Mouse (Mus musculus): ENCODE data around the gene Actn4. TPM values are rescaled to one million over a fixed set of nuclear protein-coding genes. Genes with fewer than 3 reads are reported as not detected.
"Not testable (repeated sequence)": the region's sequence is repeated elsewhere in the genome, so short reads cannot be mapped to it uniquely, and the experiment has no call there.

Gene Actn4
- total RNA-seq, 1 experiment, result 566 TPM

GRCm38 (mm10) chr7:28969271-28969670, 7.1 kb upstream of the Actn4 start:
- in situ Hi-C loops (cut with MboI; ENCODE audit: low sequenced_read_pairs in 2 of 2, unreplicated experiment in 2 of 2), result no loop called here
- Histone ChIP-seq H3K4me1 (ENCODE audit: control insufficient read depth in 2 of 2, insufficient read depth in 2 of 2, low read length in 2 of 2, poor library complexity in 1 of 2) (peaks cover 21 to 37% of the 10 kb centered on the region in 2 experiments), H3K9ac (ENCODE audit: insufficient read depth, low read depth, low read length, poor library complexity, severe bottlenecking) (peak overlapping the region; percentile 28; the same call in 1 of the 2 replicates), H3K27ac (ENCODE audit: insufficient read depth, low read depth, low read length, poor library complexity, severe bottlenecking) (peak overlapping the region; percentile 87), H3K4me3 (ENCODE audit: insufficient read depth in 1 of 2, low read depth in 1 of 2, low read length in 2 of 2, poor library complexity in 1 of 2, severe bottlenecking in 1 of 2) (no peak overlapping the region), H3K9me3 (ENCODE audit: control insufficient read depth, insufficient read depth, low read depth, low read length) (no peaks in the 10 kb centered on the region), H3K36me3 (ENCODE audit: control insufficient read depth, insufficient read depth, low read length, poor library complexity, severe bottlenecking) (peaks cover 36% of the 10 kb centered on the region)
- no peak for DNase-seq (ENCODE audit: low read depth, low spot score)
- TF ChIP-seq CHD2 (IDR thresholded peaks at IDR 0.05; ENCODE audit: low read depth, low read length) (no peak), HCFC1 (IDR thresholded peaks at IDR 0.05; ENCODE audit: borderline replicate concordance, insufficient read depth, low read length) (no peak), ZC3H11A (IDR thresholded peaks at IDR 0.05; ENCODE audit: borderline replicate concordance, low read depth, low read length) (no peak), MAFK (IDR thresholded peaks at IDR 0.05; ENCODE audit: insufficient read depth, low read depth, low read length) (no peak)

GRCm38 (mm10) chr7:28968120-28968519, 6.0 kb upstream of the Actn4 start:
- H3K27ac ChIP-seq (ENCODE audit: insufficient read depth, low read depth, low read length, poor library complexity, severe bottlenecking), result peak overlapping the region; percentile 87; the same call in 1 of the 2 replicates
- H3K4me1 ChIP-seq (ENCODE audit: control insufficient read depth in 2 of 2, insufficient read depth in 2 of 2, low read length in 2 of 2, poor library complexity in 1 of 2), result peaks cover 22 to 39% of the 10 kb centered on the region in 2 experiments
- DNase-seq (ENCODE audit: low read depth, low spot score); in situ Hi-C loops (cut with MboI; ENCODE audit: low sequenced_read_pairs in 2 of 2, unreplicated experiment in 2 of 2); H3K9me3 ChIP-seq (ENCODE audit: control insufficient read depth, insufficient read depth, low read depth, low read length); H3K4me3 ChIP-seq (ENCODE audit: insufficient read depth in 1 of 2, low read depth in 1 of 2, low read length in 2 of 2, poor library complexity in 1 of 2, severe bottlenecking in 1 of 2); H3K9ac ChIP-seq (ENCODE audit: insufficient read depth, low read depth, low read length, poor library complexity, severe bottlenecking): not testable (repeated sequence)
- H3K36me3 ChIP-seq (ENCODE audit: control insufficient read depth, insufficient read depth, low read length, poor library complexity, severe bottlenecking), result peaks cover 24% of the 10 kb centered on the region

GRCm38 (mm10) chr7:28966751-28967505, 4.8 kb upstream of the Actn4 start:
- Histone ChIP-seq H3K4me3 (ENCODE audit: insufficient read depth in 1 of 2, low read depth in 1 of 2, low read length in 2 of 2, poor library complexity in 1 of 2, severe bottlenecking in 1 of 2) (peak overlapping the region in 1 of 2 experiments; percentile 37; a peak in 2 of 4 replicates), H3K9me3 (ENCODE audit: control insufficient read depth, insufficient read depth, low read depth, low read length) (no peaks in the 10 kb centered on the region), H3K27ac (ENCODE audit: insufficient read depth, low read depth, low read length, poor library complexity, severe bottlenecking) (peak overlapping the region; percentile 99), H3K9ac (ENCODE audit: insufficient read depth, low read depth, low read length, poor library complexity, severe bottlenecking) (peak overlapping the region; percentile 71), H3K36me3 (ENCODE audit: control insufficient read depth, insufficient read depth, low read length, poor library complexity, severe bottlenecking) (peaks cover 18% of the 10 kb centered on the region), H3K4me1 (ENCODE audit: control insufficient read depth in 2 of 2, insufficient read depth in 2 of 2, low read length in 2 of 2, poor library complexity in 1 of 2) (peaks cover 26 to 36% of the 10 kb centered on the region in 2 experiments)
- no peak for DNase-seq (ENCODE audit: low read depth, low spot score)
- TF ChIP-seq ZC3H11A (IDR thresholded peaks at IDR 0.05; ENCODE audit: borderline replicate concordance, low read depth, low read length) (no peak), ZNF384 (IDR thresholded peaks at IDR 0.05; ENCODE audit: low read depth, low read length) (no peak), MAFK (IDR thresholded peaks at IDR 0.05; ENCODE audit: insufficient read depth, low read depth, low read length) (no peak)
- in situ Hi-C loops (cut with MboI; ENCODE audit: low sequenced_read_pairs in 2 of 2, unreplicated experiment in 2 of 2), result no loop called here

- peak overlapping the region; percentile 99 for H3K27ac ChIP-seq (ENCODE audit: insufficient read depth, low read depth, low read length, poor library complexity, severe bottlenecking)
- H3K36me3 ChIP-seq (ENCODE audit: control insufficient read depth, insufficient read depth, low read length, poor library complexity, severe bottlenecking), result peaks cover 11% of the 10 kb centered on the region
- TF ChIP-seq ZNF384 (IDR thresholded peaks at IDR 0.05; ENCODE audit: low read depth, low read length) (no peak), CHD2 (IDR thresholded peaks at IDR 0.05; ENCODE audit: low read depth, low read length) (no peak), HCFC1 (IDR thresholded peaks at IDR 0.05; ENCODE audit: borderline replicate concordance, insufficient read depth, low read length) (no peak), ZC3H11A (IDR thresholded peaks at IDR 0.05; ENCODE audit: borderline replicate concordance, low read depth, low read length) (no peak), MAFK (IDR thresholded peaks at IDR 0.05; ENCODE audit: insufficient read depth, low read depth, low read length) (no peak)
- no peak for DNase-seq (ENCODE audit: low read depth, low spot score)
- no peaks in the 10 kb centered on the region for H3K9me3 ChIP-seq (ENCODE audit: control insufficient read depth, insufficient read depth, low read depth, low read length)
- in situ Hi-C loops (cut with MboI; ENCODE audit: low sequenced_read_pairs in 2 of 2, unreplicated experiment in 2 of 2), result no loop called here
- H3K4me3 ChIP-seq (ENCODE audit: insufficient read depth in 1 of 2, low read depth in 1 of 2, low read length in 2 of 2, poor library complexity in 1 of 2, severe bottlenecking in 1 of 2), result peak overlapping the region in 1 of 2 experiments; percentile 35; a peak in 2 of 4 replicates
- H3K4me1 ChIP-seq (ENCODE audit: control insufficient read depth in 2 of 2, insufficient read depth in 2 of 2, low read length in 2 of 2, poor library complexity in 1 of 2), result peaks cover 23 to 28% of the 10 kb centered on the region in 2 experiments
- H3K9ac ChIP-seq (ENCODE audit: insufficient read depth, low read depth, low read length, poor library complexity, severe bottlenecking), result peak overlapping the region; percentile 71; the same call in 1 of the 2 replicates
Measured at GRCm38 (mm10) chr7:28966181-28966580, 4.0 kb upstream of the Actn4 start.
